Mouse (Mus musculus) midbrain, embryonic 15.5 days (tissue): ENCODE data around the gene 4930404N11Rik. TPM values are rescaled to one million over a fixed set of nuclear protein-coding genes. Genes with fewer than 3 reads are reported as not detected.
A peak's percentile ranks its signal among the peaks of the same experiment; 100 is the strongest.

Experiments
- ATAC-seq: fragments of 200-750 bp; cut with Nextera tagmentation; replicated peaks from 2 replicates; pipeline ENCODE4 v1.8.0; 2017; ENCODE audit warnings: moderate TSS enrichment
- H3K27ac ChIP-seq: fragments of 300-500 bp; sonication (generic); 2 replicates; pipeline ENCODE4 v1.5.1; 2015; ENCODE audit warnings: mild to moderate bottlenecking, inconsistent platforms
- H3K27me3 ChIP-seq: fragments of 300-500 bp; sonication (generic); replicated peaks from 2 replicates; pipeline ENCODE4 v1.6.1; 2015; ENCODE audit warnings: inconsistent platforms
- H3K36me3 ChIP-seq: fragments of 300-500 bp; sonication (generic); replicated peaks from 2 replicates; pipeline ENCODE4 v1.6.1; 2015; ENCODE audit warnings: inconsistent platforms
- H3K4me1 ChIP-seq: fragments of 300-500 bp; sonication (generic); 2 replicates; pipeline ENCODE4 v1.6.1; 2015; ENCODE audit warnings: inconsistent platforms
- H3K4me2 ChIP-seq: fragments of 300-500 bp; sonication (generic); 2 replicates; pipeline ENCODE4 v1.6.1; 2015; ENCODE audit warnings: inconsistent platforms, mild to moderate bottlenecking, moderate library complexity
- H3K4me3 ChIP-seq: fragments of 300-500 bp; sonication (generic); 2 replicates; pipeline ENCODE4 v1.5.1; 2015; ENCODE audit warnings: mild to moderate bottlenecking, inconsistent platforms
- H3K9ac ChIP-seq: fragments of 300-500 bp; sonication (generic); 2 replicates; pipeline ENCODE4 v1.6.1; 2015; ENCODE audit warnings: mild to moderate bottlenecking, inconsistent platforms
- H3K9me3 ChIP-seq: fragments of 300-500 bp; sonication (generic); 2 replicates; pipeline ENCODE4 v1.6.1; 2016; ENCODE audit warnings: inconsistent platforms
- WGBS: fragments of 180-500 bp; shearing (Covaris S2); methylation state at CpG from one replicate; pipeline ENCODE4 v1.1.7; 2015; ENCODE audit warnings: mixed read lengths; 5-methylcytosine and 5-hydroxymethylcytosine counted together
- microRNA-seq: library from miRNA; unstranded; fragments of <30 nt; microRNA quantifications from one replicate; pipeline ENCODE4, GENCODE M21; 2016
- polyA plus RNA-seq: library from polyadenylated mRNA; unstranded; fragments of >200 nt; fragmentation: Nextera tagmentation; extraction: Ambion mirVana; gene quantifications from 2 replicates; pipeline ENCODE4 v1.2.1, GENCODE M21; 2015

Gene 4930404N11Rik
- polyA plus RNA-seq, 1 experiment from 2014 or later, result 1.1 TPM

- 43% methylated on average over 8 of the region's 8 CpGs for WGBS
- H3K27ac ChIP-seq, result peak overlapping the region; percentile 90
- H3K9ac ChIP-seq, result peak overlapping the region; percentile 36
- peak overlapping the region; percentile 79 for H3K4me2 ChIP-seq
- peaks cover 23% of the 10 kb centered on the region for H3K4me1 ChIP-seq
- H3K4me3 ChIP-seq, result peak overlapping the region; percentile 77
- no peak for ATAC-seq
- H3K9me3 ChIP-seq, result no peaks in the 10 kb centered on the region
- no peaks in the 10 kb centered on the region for H3K27me3 ChIP-seq
- H3K36me3 ChIP-seq, result peaks cover 38% of the 10 kb centered on the region
These were observed 46.3 kb downstream of the 4930404N11Rik start for GRCm38 (mm10) chr10:81319330-81319699.

DNA sequence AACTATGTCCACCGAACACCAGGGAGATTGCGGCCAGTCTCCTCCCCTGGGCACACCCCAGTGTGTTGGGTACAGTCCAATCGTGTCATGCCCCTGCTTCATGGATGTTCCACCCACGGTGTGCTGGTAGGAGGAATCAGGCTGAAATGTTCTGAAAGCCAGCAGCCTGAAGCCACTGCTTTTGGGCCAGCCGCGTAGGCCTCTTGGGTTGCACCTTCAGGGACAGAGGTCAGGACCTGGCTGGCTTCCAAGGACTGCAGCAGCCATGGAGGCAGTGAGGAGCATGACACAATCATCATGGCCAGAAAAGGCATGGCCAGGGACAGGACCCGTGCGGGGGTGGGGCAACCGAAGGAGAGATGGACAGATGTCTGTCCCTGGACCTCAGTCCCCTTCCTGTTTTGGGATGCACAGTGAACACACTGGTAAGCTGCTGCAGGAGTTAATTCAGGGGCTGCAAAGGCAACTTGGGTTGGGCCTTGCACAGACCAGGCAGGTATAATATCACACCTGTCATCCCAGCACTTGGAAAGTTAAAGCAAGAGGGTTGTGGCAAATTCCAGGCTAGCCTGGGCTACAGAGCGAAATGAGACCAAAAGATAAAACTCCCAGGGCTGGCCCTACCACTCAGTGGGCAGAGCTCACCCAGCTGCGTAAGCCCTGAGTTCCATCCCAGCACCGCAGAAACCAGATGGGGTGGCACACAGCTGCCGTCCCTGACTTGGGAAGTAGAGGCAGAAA lies 46.9 kb downstream of the 4930404N11Rik start:
- peak overlapping the region; percentile 36; the same call in 1 of the 2 replicates for H3K9ac ChIP-seq
- H3K27me3 ChIP-seq, result no peaks in the 10 kb centered on the region
- H3K27ac ChIP-seq, result no peak overlapping the region

DNA sequence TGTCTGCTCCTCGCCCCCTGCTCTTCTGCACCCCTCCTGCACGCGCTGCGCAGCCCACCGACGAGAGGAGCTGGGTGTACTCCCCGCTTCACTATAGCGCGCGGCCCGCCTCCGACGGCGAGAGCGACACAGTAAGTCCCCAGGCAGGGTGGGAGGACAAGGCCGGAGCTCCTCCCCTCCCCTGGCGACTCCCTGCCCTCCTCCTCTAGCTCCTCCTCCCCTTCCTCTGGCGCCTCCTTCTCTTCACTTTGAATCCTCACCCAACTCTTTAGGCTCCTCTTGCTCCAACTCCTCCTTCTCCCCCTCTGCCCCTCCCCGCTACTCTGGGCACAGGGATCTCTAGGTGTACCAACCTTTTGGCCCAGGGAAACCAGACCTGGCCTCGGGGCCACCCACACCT lies 48.3 kb downstream of the 4930404N11Rik start:
- peaks cover 44% of the 10 kb centered on the region for H3K36me3 ChIP-seq
- H3K27ac ChIP-seq, result no peak overlapping the region
- no peak overlapping the region for H3K4me3 ChIP-seq
- H3K4me2 ChIP-seq, result peak overlapping the region; percentile 20
- 12% methylated on average over 20 of the region's 20 CpGs for WGBS
- H3K27me3 ChIP-seq, result no peaks in the 10 kb centered on the region
- H3K4me1 ChIP-seq, result peaks cover 21% of the 10 kb centered on the region
- ATAC-seq, result no peak
- H3K9ac ChIP-seq, result no peak overlapping the region
- H3K9me3 ChIP-seq, result no peaks in the 10 kb centered on the region

More for the DNA sequence above, 46.9 kb downstream of the 4930404N11Rik start:
- peaks cover 23% of the 10 kb centered on the region for H3K4me1 ChIP-seq
- no peak for ATAC-seq
- H3K4me2 ChIP-seq, result peak overlapping the region; percentile 79; the same call in 1 of the 2 replicates
- H3K9me3 ChIP-seq, result no peaks in the 10 kb centered on the region
- H3K4me3 ChIP-seq, result no peak overlapping the region
- WGBS, result 91% methylated on average over 13 of the region's 13 CpGs
- H3K36me3 ChIP-seq, result peaks cover 38% of the 10 kb centered on the region

DNA sequence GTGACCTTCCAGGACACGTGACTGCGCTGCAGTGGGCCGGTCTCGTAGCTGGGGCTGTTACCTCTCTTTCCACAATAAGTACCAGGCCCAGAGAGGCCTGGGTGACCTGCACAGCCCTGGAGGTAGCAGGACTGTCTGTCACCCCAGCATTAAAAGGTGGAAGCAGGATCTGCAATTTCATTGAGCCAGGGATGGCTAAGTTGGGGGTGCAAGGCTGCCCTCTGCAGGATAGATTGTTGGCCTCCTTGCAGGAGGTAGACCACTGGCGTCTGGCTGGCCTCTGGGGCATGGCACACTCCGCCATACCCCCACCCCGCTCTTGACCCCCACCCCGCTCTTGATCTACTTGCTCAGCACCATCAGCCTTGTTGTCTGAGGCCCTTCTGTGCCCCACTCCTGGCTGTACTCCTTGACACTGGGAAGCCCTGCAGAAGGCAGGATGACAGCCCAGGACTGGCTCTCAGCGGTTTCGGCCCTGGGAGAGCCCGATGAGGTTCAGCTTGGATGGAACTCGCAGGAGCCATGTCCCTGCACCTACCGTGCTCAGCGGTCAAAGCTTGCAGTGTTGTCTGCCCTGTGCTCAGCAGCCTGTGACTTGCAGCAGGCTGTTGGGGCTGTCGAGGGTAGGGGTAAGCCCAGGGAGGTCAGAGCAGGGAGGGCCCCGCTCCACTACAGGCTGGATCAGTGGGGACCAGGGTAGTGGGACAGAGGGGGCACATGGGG lies 49.1 kb downstream of the 4930404N11Rik start:
- H3K9ac ChIP-seq, result no peak overlapping the region

DNA sequence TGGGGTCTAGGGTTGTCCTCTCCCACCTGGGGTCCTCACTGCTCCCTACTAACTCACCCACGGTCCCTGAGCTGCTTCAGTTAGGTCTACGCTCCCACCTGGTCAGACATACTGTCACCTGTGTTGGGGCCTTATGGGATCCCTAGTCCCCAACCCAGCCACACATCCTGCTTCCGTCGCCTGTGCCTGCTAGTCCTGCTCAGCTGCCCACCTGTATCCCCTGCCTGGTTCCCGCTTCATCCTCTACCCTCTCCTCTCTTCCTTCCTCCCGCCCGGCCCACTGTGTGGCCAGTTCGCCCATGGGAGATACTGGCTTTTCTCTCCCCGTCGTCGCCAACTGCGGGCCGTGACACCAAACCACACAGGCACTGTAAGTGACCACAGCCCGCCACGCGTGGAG lies 50.0 kb downstream of the 4930404N11Rik start:
- 91% methylated on average over 16 of the region's 16 CpGs for WGBS
- H3K27me3 ChIP-seq, result no peaks in the 10 kb centered on the region
- peaks cover 12% of the 10 kb centered on the region for H3K4me1 ChIP-seq
- no peaks in the 10 kb centered on the region for H3K9me3 ChIP-seq
- no peak overlapping the region for H3K4me2 ChIP-seq
- ATAC-seq, result no peak
- H3K27ac ChIP-seq, result no peak overlapping the region
- no peak overlapping the region for H3K4me3 ChIP-seq
- peaks cover 59% of the 10 kb centered on the region for H3K36me3 ChIP-seq
- H3K9ac ChIP-seq, result no peak overlapping the region

More for the DNA sequence above, 49.1 kb downstream of the 4930404N11Rik start:
- peak overlapping the region; percentile 20 for H3K4me2 ChIP-seq
- no peak overlapping the region for H3K27ac ChIP-seq
- H3K36me3 ChIP-seq, result peaks cover 52% of the 10 kb centered on the region
- H3K27me3 ChIP-seq, result no peaks in the 10 kb centered on the region
- ATAC-seq, result no peak
- H3K4me3 ChIP-seq, result no peak overlapping the region
- WGBS, result 41% methylated on average over 16 of the region's 16 CpGs
- peaks cover 13% of the 10 kb centered on the region for H3K4me1 ChIP-seq
- no peaks in the 10 kb centered on the region for H3K9me3 ChIP-seq

DNA sequence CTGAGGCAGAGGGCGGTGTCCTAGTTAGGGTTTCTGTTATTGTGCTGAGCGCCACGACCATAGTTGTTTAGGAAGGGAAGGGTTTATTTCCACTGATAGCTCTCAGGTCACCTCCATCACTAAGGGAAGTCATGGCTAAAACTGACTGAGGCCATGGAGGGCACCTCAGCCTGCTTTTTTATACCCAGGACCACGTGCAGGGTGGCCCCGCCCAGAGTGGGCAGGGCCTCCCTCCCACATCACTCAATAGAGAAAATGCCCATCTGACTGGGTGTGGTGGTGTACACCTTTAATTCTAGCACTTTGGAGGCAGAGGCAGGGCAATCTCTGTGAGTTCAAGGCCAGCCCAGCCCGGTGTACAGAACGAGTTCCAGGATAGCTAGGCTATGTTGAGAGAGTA lies 51.4 kb downstream of the 4930404N11Rik start:
- Histone ChIP-seq H3K4me2 (no peak overlapping the region), H3K9ac (no peak overlapping the region), H3K36me3 (peaks cover 72% of the 10 kb centered on the region), H3K27me3 (no peaks in the 10 kb centered on the region), H3K9me3 (no peaks in the 10 kb centered on the region), H3K4me3 (no peak overlapping the region), H3K27ac (no peak overlapping the region), H3K4me1 (peaks cover 4% of the 10 kb centered on the region)
- 82% methylated on average over 7 of the region's 7 CpGs for WGBS
- no peak for ATAC-seq

- Histone ChIP-seq H3K9ac (no peak overlapping the region), H3K27ac (no peak overlapping the region), H3K4me3 (no peak overlapping the region), H3K36me3 (peaks cover 76% of the 10 kb centered on the region), H3K9me3 (no peaks in the 10 kb centered on the region), H3K27me3 (no peaks in the 10 kb centered on the region), H3K4me1 (no peaks in the 10 kb centered on the region; the same call in 1 of the 2 replicates), H3K4me2 (no peak overlapping the region)
- no peak for ATAC-seq
- WGBS, result 91% methylated on average over 13 of the region's 13 CpGs
These were observed 52.0 kb downstream of the 4930404N11Rik start for GRCm38 (mm10) chr10:81313581-81313980.

Small RNAs within 50 kb of the gene (microRNA-seq; reads per million reads assigned to microRNA genes)
- 0.55 reads per million for gene Mir6913

Other genes starting within 250 kb of the 4930404N11Rik start
- 16.2 and 16.7 TPM in 2 replicates for gene Zbtb7a, start 230.6 kb downstream of the 4930404N11Rik start, polyA plus RNA-seq
- 59.2 and 66.3 TPM in 2 replicates for gene Pias4, start 197.9 kb downstream of the 4930404N11Rik start, polyA plus RNA-seq
- 588 and 606 TPM in 2 replicates for gene Eef2, start 189.2 kb downstream of the 4930404N11Rik start, polyA plus RNA-seq
- 66.3 and 67.3 TPM in 2 replicates for gene Dapk3, start 182.8 kb downstream of the 4930404N11Rik start, polyA plus RNA-seq
- not detected in 2 replicates for gene 4930442H23Rik, start 182.0 kb downstream of the 4930404N11Rik start, polyA plus RNA-seq
- 0.14 TPM in 1 of 2 replicates, not detected in the other for gene Nmrk2, start 163.8 kb downstream of the 4930404N11Rik start, polyA plus RNA-seq
- gene Atcay, start 135.0 kb downstream of the 4930404N11Rik start, polyA plus RNA-seq, result 95.3 and 96.7 TPM in 2 replicates
- gene Zfr2, start 132.7 kb downstream of the 4930404N11Rik start, polyA plus RNA-seq, result 35.4 and 37.2 TPM in 2 replicates
- gene Matk, start 112.9 kb downstream of the 4930404N11Rik start, polyA plus RNA-seq, result 37.2 and 40.1 TPM in 2 replicates
- 124 and 126 TPM in 2 replicates for gene Mrpl54, start 98.9 kb downstream of the 4930404N11Rik start, polyA plus RNA-seq
- gene Apba3, start 98.9 kb downstream of the 4930404N11Rik start, polyA plus RNA-seq, result 36.4 and 38.5 TPM in 2 replicates
- 6.9 and 8.0 TPM in 2 replicates for gene Tjp3, start 74.2 kb downstream of the 4930404N11Rik start, polyA plus RNA-seq
- gene Pip5k1c, start 72.9 kb downstream of the 4930404N11Rik start, polyA plus RNA-seq, result 154 and 159 TPM in 2 replicates
- gene Cactin, start 44.7 kb downstream of the 4930404N11Rik start, polyA plus RNA-seq, result 35.8 and 38.3 TPM in 2 replicates
- 5.7 and 6.2 TPM in 2 replicates for gene Tbxa2r, start 37.1 kb downstream of the 4930404N11Rik start, polyA plus RNA-seq
- gene Gipc3, start 22.6 kb downstream of the 4930404N11Rik start, polyA plus RNA-seq, result not detected in 2 replicates
- 26.6 and 29.9 TPM in 2 replicates for gene Hmg20b, start 15.3 kb downstream of the 4930404N11Rik start, polyA plus RNA-seq
- gene Mfsd12, start 8.3 kb downstream of the 4930404N11Rik start, polyA plus RNA-seq, result 19.7 and 22.5 TPM in 2 replicates
- 153 and 159 TPM in 2 replicates for gene Fzr1, start 12.7 kb upstream of the 4930404N11Rik start, polyA plus RNA-seq
- gene Dohh, start 18.6 kb upstream of the 4930404N11Rik start, polyA plus RNA-seq, result 90.4 and 92.6 TPM in 2 replicates
- 8.4 and 9.3 TPM in 2 replicates for gene Gm48551, start 18.6 kb upstream of the 4930404N11Rik start, polyA plus RNA-seq
- gene Gm48552, start 23.2 kb upstream of the 4930404N11Rik start, polyA plus RNA-seq, result 2.7 and 3.3 TPM in 2 replicates
- 1.4 and 1.6 TPM in 2 replicates for gene Smim24, start 27.2 kb upstream of the 4930404N11Rik start, polyA plus RNA-seq
- 18.1 and 22.8 TPM in 2 replicates for gene Nfic, start 89.8 kb upstream of the 4930404N11Rik start, polyA plus RNA-seq
- 106 and 109 TPM in 2 replicates for gene Celf5, start 116.9 kb upstream of the 4930404N11Rik start, polyA plus RNA-seq
- gene Ncln, start 130.6 kb upstream of the 4930404N11Rik start, polyA plus RNA-seq, result 69.7 and 73.8 TPM in 2 replicates
- gene S1pr4, start 134.3 kb upstream of the 4930404N11Rik start, polyA plus RNA-seq, result 0.71 and 1.2 TPM in 2 replicates
- 0.96 and 1.1 TPM in 2 replicates for gene Gna15, start 158.4 kb upstream of the 4930404N11Rik start, polyA plus RNA-seq
- gene Gna11, start 179.4 kb upstream of the 4930404N11Rik start, polyA plus RNA-seq, result 100 and 101 TPM in 2 replicates
- 802 and 851 TPM in 2 replicates for gene Aes, start 193.7 kb upstream of the 4930404N11Rik start, polyA plus RNA-seq
- gene Tle2, start 208.7 kb upstream of the 4930404N11Rik start, polyA plus RNA-seq, result 57.4 and 58.8 TPM in 2 replicates
- 6.7 and 8.0 TPM in 2 replicates for gene Tle6, start 235.3 kb upstream of the 4930404N11Rik start, polyA plus RNA-seq
- gene BC025920, start 240.5 kb upstream of the 4930404N11Rik start, polyA plus RNA-seq, result 1.8 and 2.0 TPM in 2 replicates